Mouse (Mus musculus): ENCODE measurements around the gene Casc4. TPM values are rescaled to one million over a fixed set of nuclear protein-coding genes. Genes with fewer than 3 reads are reported as not detected.

The Casc4 gene
- 10.6 TPM for polyA plus RNA-seq (2014; fragmentation: Illumina TruSeq; extraction: RNeasy Lipid Tissue Mini Kit (QIAGEN cat#74804); ENCODE audit: low read depth, low replicate concordance)

GRCm38 (mm10) chr2:121866632-121867050 is at the start of gene Casc4:
TSS of gene Casc4 (plus strand) at chr2:121866970.

GRCm38 (mm10) chr2:121955765-121956223 is 89.0 kb downstream of the Casc4 start, which contains the start of the genes Ctdspl2 and Mageb3:
TSS of gene Ctdspl2 (plus strand) at chr2:121956001.
TSS of gene Mageb3 (minus strand) at chr2:121956092.

Other genes with a start within 250 kb of the Casc4 start
- gene Frmd5, start 59.9 kb upstream of the Casc4 start, polyA plus RNA-seq (2014; fragmentation: Illumina TruSeq; extraction: RNeasy Lipid Tissue Mini Kit (QIAGEN cat#74804); ENCODE audit: low read depth, low replicate concordance) = not detected
- gene Ctdspl2, start 89.0 kb downstream of the Casc4 start, polyA plus RNA-seq (2014; fragmentation: Illumina TruSeq; extraction: RNeasy Lipid Tissue Mini Kit (QIAGEN cat#74804); ENCODE audit: low read depth, low replicate concordance) = 12.6 TPM
- not detected for gene Mageb3, start 89.1 kb downstream of the Casc4 start, polyA plus RNA-seq (2014; fragmentation: Illumina TruSeq; extraction: RNeasy Lipid Tissue Mini Kit (QIAGEN cat#74804); ENCODE audit: low read depth, low replicate concordance)
- 53.3 TPM for gene Eif3j1, start 161.6 kb downstream of the Casc4 start, polyA plus RNA-seq (2014; fragmentation: Illumina TruSeq; extraction: RNeasy Lipid Tissue Mini Kit (QIAGEN cat#74804); ENCODE audit: low read depth, low replicate concordance)

All from liver, adult 10 weeks (tissue).